Mouse (Mus musculus) lung, embryonic 15.5 days (tissue): ENCODE measurements around the gene Os9. TPM values are rescaled to one million over a fixed set of nuclear protein-coding genes. Genes with fewer than 3 reads are reported as not detected.

ENCODE experiments used
- ATAC-seq: fragments of 200-750 bp; cut with Nextera tagmentation; 2 replicates; pipeline ENCODE4 v1.8.0; 2017; ENCODE audit warnings: moderate number of reproducible peaks, borderline replicate concordance; ENCODE audit not compliant: low FRiP score, low TSS enrichment; ENCODE audit errors: extremely low read depth
- H3K27ac ChIP-seq: fragments of 300-500 bp; sonication (generic); 2 replicates; pipeline ENCODE4 v1.5.1; 2015; ENCODE audit warnings: moderate library complexity, mild to moderate bottlenecking, inconsistent platforms
- H3K27me3 ChIP-seq: fragments of 300-500 bp; sonication (generic); 2 replicates; pipeline ENCODE4 v1.6.1; 2015; ENCODE audit warnings: inconsistent platforms
- H3K36me3 ChIP-seq: fragments of 300-500 bp; sonication (generic); 2 replicates; pipeline ENCODE4 v1.6.1; 2015; ENCODE audit warnings: inconsistent platforms
- H3K4me1 ChIP-seq: fragments of 300-500 bp; sonication (generic); 2 replicates; pipeline ENCODE4 v1.6.1; 2015; ENCODE audit warnings: inconsistent platforms
- H3K4me2 ChIP-seq: fragments of 300-500 bp; sonication (generic); 2 replicates; pipeline ENCODE4 v1.6.1; 2015; ENCODE audit warnings: inconsistent platforms, mild to moderate bottlenecking, moderate library complexity
- H3K4me3 ChIP-seq: fragments of 300-500 bp; sonication (generic); 2 replicates; pipeline ENCODE4 v1.5.1; 2015; ENCODE audit warnings: mild to moderate bottlenecking, inconsistent platforms
- H3K9ac ChIP-seq: fragments of 300-500 bp; sonication (generic); 2 replicates; pipeline ENCODE4 v1.6.1; 2015; ENCODE audit warnings: inconsistent platforms
- H3K9me3 ChIP-seq: fragments of 300-500 bp; sonication (generic); 2 replicates; pipeline ENCODE4 v1.6.1; 2016; ENCODE audit warnings: inconsistent platforms
- WGBS: fragments of 180-500 bp; shearing (Covaris S2); methylation state at CpG from one replicate; pipeline ENCODE4 v1.1.7; 2015; 5-methylcytosine and 5-hydroxymethylcytosine counted together
- polyA plus RNA-seq: library from polyadenylated mRNA; unstranded; fragments of >200 nt; fragmentation: Nextera tagmentation; extraction: Ambion mirVana; gene quantifications from 2 replicates; pipeline ENCODE4 v1.2.1, GENCODE M21; 2015

The Os9 gene
- polyA plus RNA-seq, 1 experiment from 2014 or later: 101 TPM

DNA sequence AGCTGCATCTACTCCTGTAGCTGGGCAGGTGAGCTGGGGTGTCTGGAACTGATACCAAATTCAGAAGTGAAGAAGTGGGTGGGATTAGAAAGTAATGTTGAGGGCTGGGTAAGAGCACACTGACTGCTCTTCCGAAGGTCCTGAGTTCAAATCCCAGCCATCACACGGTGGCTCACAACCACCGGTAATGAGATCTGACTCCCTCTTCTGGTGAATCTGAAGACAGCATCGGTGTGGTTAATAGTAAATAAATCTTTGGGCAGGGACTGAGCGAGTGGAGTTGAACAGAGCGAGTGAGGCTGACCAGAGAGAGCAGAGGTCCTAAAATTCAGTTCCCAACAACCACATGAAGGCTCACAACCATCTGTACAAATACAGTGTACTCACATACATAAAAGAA is 35.3 kb downstream of the Os9 start:
- no peak overlapping the region for H3K4me3 ChIP-seq
- peaks cover 19% of the 10 kb centered on the region for H3K4me1 ChIP-seq
- peaks cover 81% of the 10 kb centered on the region for H3K27me3 ChIP-seq
- H3K36me3 ChIP-seq: no peaks in the 10 kb centered on the region
- no peak overlapping the region for H3K4me2 ChIP-seq
- WGBS: 66% methylated on average over 6 of the region's 6 CpGs
- ATAC-seq: no peak
- no peaks in the 10 kb centered on the region for H3K9me3 ChIP-seq
- H3K9ac ChIP-seq: no peak overlapping the region
- no peak overlapping the region for H3K27ac ChIP-seq

- no peak for ATAC-seq
- H3K4me3 ChIP-seq: no peak overlapping the region
- H3K4me1 ChIP-seq: peaks cover 22% of the 10 kb centered on the region
- peaks cover 81% of the 10 kb centered on the region for H3K27me3 ChIP-seq
- H3K4me2 ChIP-seq: no peak overlapping the region
- no peaks in the 10 kb centered on the region for H3K9me3 ChIP-seq
- no peak overlapping the region for H3K27ac ChIP-seq
- WGBS: 81% methylated on average over 9 of the region's 9 CpGs
- no peaks in the 10 kb centered on the region for H3K36me3 ChIP-seq
- H3K9ac ChIP-seq: no peak overlapping the region
Measured at GRCm38 (mm10) chr10:127085052-127085451, 35.9 kb downstream of the Os9 start.

- peaks cover 81% of the 10 kb centered on the region for H3K27me3 ChIP-seq
- no peak overlapping the region for H3K4me2 ChIP-seq
- 36% methylated on average over 5 of the region's 5 CpGs for WGBS
- no peaks in the 10 kb centered on the region for H3K9me3 ChIP-seq
- no peak overlapping the region for H3K27ac ChIP-seq
- no peak overlapping the region for H3K4me3 ChIP-seq
- no peak overlapping the region for H3K9ac ChIP-seq
- no peak for ATAC-seq
- H3K36me3 ChIP-seq: no peaks in the 10 kb centered on the region
- peaks cover 34% of the 10 kb centered on the region for H3K4me1 ChIP-seq
Measured at GRCm38 (mm10) chr10:127083915-127084306, 37.0 kb downstream of the Os9 start.

GRCm38 (mm10) chr10:127083292-127083914 is 37.5 kb downstream of the Os9 start:
- Histone ChIP-seq H3K36me3 (no peaks in the 10 kb centered on the region), H3K4me3 (no peak overlapping the region), H3K4me2 (no peak overlapping the region), H3K27me3 (peaks cover 84% of the 10 kb centered on the region), H3K4me1 (peaks cover 39% of the 10 kb centered on the region), H3K27ac (no peak overlapping the region), H3K9me3 (no peaks in the 10 kb centered on the region), H3K9ac (no peak overlapping the region)
- 18% methylated on average over 8 of the region's 8 CpGs for WGBS
- no peak for ATAC-seq

DNA sequence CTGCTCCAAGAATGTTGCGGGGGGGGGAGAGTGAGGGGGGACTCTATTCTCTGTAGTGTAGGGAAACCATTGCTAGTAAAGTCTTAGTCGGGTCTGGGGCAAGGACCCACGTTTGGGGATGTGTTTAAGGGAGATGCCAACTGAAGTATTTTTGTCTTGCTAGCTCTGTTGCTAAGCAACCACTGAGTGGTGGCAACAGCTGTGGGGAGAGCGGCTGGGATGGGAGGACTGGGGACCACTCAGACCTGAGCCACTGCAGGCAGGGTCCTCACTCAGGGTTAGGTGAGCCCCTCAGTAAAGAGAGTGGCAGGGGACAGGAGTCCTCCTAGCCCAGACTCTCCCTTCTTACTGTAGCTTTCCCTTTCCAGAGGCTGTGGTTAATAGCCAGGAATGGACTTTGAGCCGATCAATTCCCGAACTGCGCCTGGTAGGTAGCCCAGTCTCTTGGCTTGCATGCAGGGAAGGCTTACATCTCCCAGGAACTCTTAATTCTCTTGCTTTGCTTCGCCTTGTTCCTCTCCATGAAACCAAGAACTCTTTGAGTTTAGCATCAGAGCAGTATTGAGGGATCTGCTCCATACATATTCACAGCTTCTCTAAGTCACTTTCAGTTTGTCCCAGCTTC is 38.8 kb downstream of the Os9 start:
- H3K4me3 ChIP-seq: peak overlapping the region; percentile 28; the same call in 1 of the 2 replicates
- peak overlapping the region; percentile 56 for H3K4me2 ChIP-seq
- peaks cover 88% of the 10 kb centered on the region for H3K27me3 ChIP-seq
- no peaks in the 10 kb centered on the region for H3K36me3 ChIP-seq
- peaks cover 41% of the 10 kb centered on the region for H3K4me1 ChIP-seq
- H3K9ac ChIP-seq: no peak overlapping the region
- H3K27ac ChIP-seq: no peak overlapping the region
- ATAC-seq: no peak
- H3K9me3 ChIP-seq: no peaks in the 10 kb centered on the region
- 34% methylated on average over 8 of the region's 8 CpGs for WGBS

DNA sequence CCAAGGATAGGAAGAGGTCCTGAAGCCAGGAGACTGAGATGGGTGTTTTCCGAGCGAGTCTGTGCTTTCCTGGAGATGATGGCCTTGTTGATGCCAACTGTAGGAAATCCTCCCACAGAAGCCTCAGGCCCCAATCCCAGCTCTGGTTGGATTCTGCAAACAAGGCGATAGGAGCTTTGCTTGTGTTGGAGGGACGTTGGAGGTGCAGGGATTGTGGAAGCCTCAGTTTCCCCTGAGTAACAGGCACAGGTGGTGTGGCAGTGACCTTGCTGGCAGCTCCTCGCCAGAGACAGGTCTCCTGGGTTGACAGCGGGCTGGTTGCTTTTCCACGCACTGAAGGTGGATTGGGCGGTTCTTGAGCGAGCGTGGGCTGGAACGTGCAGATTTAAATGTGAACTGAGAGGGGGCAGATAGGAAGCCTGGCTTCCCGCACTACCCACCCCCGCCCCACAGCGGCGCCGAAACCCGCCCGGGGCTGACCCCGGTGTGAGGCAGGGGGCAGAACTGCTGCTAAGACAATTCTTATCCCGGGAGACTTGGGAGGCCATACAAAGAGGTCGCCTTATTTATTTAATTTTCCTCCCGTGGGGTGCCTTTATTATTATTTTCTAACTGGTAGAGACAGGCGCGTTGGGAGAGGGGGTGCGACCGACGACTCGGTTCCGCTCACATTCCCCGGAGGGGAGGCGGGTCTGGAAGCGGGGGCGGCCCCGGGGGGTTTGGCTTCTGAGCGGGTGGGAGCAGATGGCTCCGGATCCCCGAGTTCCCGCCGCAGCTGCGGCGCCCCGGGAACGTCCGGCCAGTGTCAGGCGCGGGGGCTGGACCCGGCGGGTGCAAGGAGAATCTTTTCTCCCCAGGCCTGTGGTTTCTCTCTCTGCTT is 39.8 kb downstream of the Os9 start:
- ATAC-seq: no peak
- H3K4me1 ChIP-seq: peaks cover 41% of the 10 kb centered on the region
- no peaks in the 10 kb centered on the region for H3K9me3 ChIP-seq
- H3K36me3 ChIP-seq: no peaks in the 10 kb centered on the region
- H3K27me3 ChIP-seq: peaks cover 94% of the 10 kb centered on the region
- H3K4me3 ChIP-seq: peak overlapping the region; percentile 28
- WGBS: 2% methylated on average over 48 of the region's 48 CpGs
- no peak overlapping the region for H3K9ac ChIP-seq
- H3K27ac ChIP-seq: no peak overlapping the region
- peak overlapping the region; percentile 56 for H3K4me2 ChIP-seq

DNA sequence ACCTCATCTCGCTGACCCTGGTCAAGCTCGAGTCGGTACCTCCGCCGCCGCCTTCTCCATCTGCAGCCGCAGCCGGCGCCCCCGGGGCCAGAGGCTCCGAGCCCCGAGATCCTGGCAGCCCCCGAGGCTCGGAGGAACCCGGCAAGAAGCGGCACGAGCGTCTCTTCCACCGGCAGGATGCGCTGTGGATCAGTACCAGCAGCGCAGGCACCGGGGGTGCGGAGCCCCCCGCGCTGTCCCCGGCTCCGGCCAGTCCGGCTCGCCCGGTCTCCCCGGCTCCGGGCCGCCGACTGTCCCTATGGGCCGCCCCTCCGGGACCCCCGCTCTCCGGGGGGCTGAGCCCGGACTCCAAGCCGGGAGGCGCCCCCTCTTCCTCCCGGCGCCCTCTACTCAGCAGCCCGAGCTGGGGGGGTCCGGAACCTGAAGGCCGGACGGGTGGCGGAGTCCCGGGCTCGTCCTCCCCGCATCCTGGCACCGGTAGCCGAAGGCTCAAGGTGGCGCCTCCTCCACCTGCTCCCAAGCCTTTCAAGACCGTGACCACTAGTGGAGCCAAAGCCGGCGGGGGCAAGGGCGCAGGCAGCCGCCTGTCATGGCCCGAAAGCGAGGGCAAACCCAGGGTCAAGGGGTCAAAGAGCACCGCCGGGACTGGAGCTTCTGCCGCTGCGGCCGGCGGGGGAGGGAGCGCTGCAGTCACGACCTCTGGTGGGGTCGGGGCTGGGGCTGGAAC is 41.1 kb downstream of the Os9 start:
- H3K27ac ChIP-seq: no peak overlapping the region
- no peaks in the 10 kb centered on the region for H3K36me3 ChIP-seq
- peak overlapping the region; percentile 24 for H3K9ac ChIP-seq
- peaks cover 95% of the 10 kb centered on the region for H3K27me3 ChIP-seq
- 4% methylated on average over 55 of the region's 70 CpGs for WGBS
- peaks cover 41% of the 10 kb centered on the region for H3K4me1 ChIP-seq
- no peaks in the 10 kb centered on the region for H3K9me3 ChIP-seq
- peak overlapping the region; percentile 85 for H3K4me2 ChIP-seq
- ATAC-seq: 0 out of 2 replicates have a peak, but pooled peaks have one; percentile 3
- peak overlapping the region; percentile 46 for H3K4me3 ChIP-seq

DNA sequence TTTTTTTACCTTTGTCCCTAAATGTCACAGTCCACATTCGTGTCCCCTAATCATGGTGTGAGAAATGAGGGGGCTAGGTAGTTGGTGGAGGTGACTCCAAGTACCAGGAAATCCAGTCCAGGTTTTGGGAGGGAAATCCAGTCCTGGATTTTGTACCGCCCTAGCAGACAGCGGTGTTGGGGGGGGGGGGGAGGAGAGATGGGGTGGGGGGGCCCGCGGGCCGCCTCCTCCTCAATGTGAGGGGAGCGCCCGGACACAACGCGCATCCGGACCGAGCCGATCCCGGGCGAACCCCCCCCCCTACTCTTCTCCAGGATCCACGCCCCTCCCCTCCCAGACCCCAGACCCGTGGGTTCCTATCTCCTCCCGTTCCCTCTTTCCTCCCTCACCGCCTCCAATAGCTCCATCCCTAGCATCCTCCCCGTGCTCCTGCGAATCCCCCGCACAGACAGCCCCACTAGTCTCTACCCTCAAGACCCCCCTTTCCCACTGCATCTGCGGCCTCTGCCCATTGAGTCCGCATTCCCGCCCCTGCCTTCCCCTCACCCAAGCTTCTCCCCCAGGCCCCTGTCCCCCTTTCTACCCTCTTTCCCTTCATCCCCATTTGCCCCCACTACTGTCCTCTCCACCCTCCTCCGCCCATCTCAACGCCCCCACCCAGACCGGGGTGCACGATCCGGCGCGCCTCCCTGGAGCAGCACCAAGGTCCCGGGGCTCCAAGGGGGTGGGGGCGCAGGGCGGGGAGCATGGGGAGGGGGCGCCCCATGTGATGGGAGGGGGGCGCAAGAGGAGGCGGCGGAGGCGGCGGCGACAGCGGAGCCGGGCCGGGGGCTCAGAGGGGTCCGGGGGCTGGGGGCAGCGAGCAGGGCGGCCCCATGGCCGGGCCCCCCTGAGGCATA is 42.0 kb downstream of the Os9 start:
- WGBS: under 1% methylated on average over 26 of the region's 49 CpGs
- H3K4me2 ChIP-seq: peak overlapping the region; percentile 85
- peaks cover 88% of the 10 kb centered on the region for H3K27me3 ChIP-seq
- no peak overlapping the region for H3K27ac ChIP-seq
- H3K9me3 ChIP-seq: no peaks in the 10 kb centered on the region
- no peak for ATAC-seq
- peaks cover 41% of the 10 kb centered on the region for H3K4me1 ChIP-seq
- H3K4me3 ChIP-seq: peak overlapping the region; percentile 46
- H3K36me3 ChIP-seq: no peaks in the 10 kb centered on the region
- H3K9ac ChIP-seq: peak overlapping the region; percentile 24; the same call in 1 of the 2 replicates

GRCm38 (mm10) chr10:127078001-127078676 is 42.8 kb downstream of the Os9 start:
- Histone ChIP-seq H3K27me3 (peaks cover 80% of the 10 kb centered on the region), H3K9ac (no peak overlapping the region), H3K36me3 (no peaks in the 10 kb centered on the region), H3K4me2 (peak overlapping the region; percentile 85), H3K27ac (no peak overlapping the region), H3K4me1 (peaks cover 41% of the 10 kb centered on the region), H3K4me3 (peak overlapping the region; percentile 46), H3K9me3 (no peaks in the 10 kb centered on the region)
- 1% methylated on average over 12 of the region's 12 CpGs for WGBS
- ATAC-seq: no peak

GRCm38 (mm10) chr10:127077515-127077914 is 43.4 kb downstream of the Os9 start:
- ATAC-seq: no peak
- 7% methylated on average over 10 of the region's 10 CpGs for WGBS
- no peak overlapping the region for H3K4me2 ChIP-seq
- H3K4me3 ChIP-seq: no peak overlapping the region
- H3K27me3 ChIP-seq: peaks cover 73% of the 10 kb centered on the region
- H3K9me3 ChIP-seq: no peaks in the 10 kb centered on the region
- H3K4me1 ChIP-seq: peaks cover 41% of the 10 kb centered on the region
- no peak overlapping the region for H3K27ac ChIP-seq
- H3K9ac ChIP-seq: no peak overlapping the region
- H3K36me3 ChIP-seq: no peaks in the 10 kb centered on the region
